Mouse (Mus musculus): ENCODE results near the gene Sirt7. TPM values are rescaled to one million over a fixed set of nuclear protein-coding genes. Genes with fewer than 3 reads are reported as not detected.

Gene Sirt7
- 275 and 278 TPM in 2 replicates for polyA plus RNA-seq (2012; ENCODE audit: insufficient read depth, low replicate concordance)

DNA sequence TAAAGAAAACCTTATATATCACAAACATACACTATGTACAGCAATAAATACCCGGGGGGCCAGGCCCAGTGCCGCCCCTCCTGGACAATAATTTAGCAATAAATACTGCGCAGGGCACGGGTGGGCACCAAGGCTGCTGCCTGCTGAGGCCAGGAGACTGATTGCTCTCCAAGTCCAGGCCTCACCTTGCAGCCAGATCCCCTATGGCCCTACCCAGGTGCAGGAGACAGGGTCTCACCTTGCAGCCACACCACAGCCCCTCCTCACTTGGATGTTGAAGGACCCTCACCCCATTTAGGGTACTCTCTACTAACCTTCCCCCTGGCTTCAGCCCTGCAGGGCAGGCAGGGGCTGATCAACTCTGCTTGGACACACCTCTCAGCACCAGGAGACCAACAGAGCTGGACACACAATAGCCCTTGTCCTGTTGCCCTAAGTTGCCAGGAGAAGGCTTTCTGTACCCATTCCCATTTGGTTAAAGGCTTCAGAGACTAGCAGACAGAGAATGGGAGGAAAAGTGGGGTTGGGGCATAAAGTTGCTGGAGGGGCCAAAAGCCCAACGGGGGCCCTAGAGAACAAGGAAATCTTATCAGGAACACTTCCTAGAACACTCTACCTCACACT lies at the start of gene Sirt7:
Gene Sirt7, minus strand, starts transcription at position 89 of the 624 bp plus-strand sequence.
- peaks cover 76% of the 10 kb centered on the region for H3K36me3 ChIP-seq (replicated peaks; ENCODE audit: low read length)
- no peaks in the 10 kb centered on the region for H3K9me3 ChIP-seq
- H3K4me3 ChIP-seq (replicated peaks) = peak within 1 kb of the TSS; percentile 93
- no peaks in the 10 kb centered on the region for H3K27me3 ChIP-seq (replicated peaks)
- TF ChIP-seq GATA1 (IDR thresholded peaks at IDR 0.05; ENCODE audit: borderline replicate concordance, low read length) (no peak), FLI1 (IDR thresholded peaks at IDR 0.05; ENCODE audit: low read length) (no peak)
- peaks cover 89% of the 10 kb centered on the region for H3K4me1 ChIP-seq

DNA sequence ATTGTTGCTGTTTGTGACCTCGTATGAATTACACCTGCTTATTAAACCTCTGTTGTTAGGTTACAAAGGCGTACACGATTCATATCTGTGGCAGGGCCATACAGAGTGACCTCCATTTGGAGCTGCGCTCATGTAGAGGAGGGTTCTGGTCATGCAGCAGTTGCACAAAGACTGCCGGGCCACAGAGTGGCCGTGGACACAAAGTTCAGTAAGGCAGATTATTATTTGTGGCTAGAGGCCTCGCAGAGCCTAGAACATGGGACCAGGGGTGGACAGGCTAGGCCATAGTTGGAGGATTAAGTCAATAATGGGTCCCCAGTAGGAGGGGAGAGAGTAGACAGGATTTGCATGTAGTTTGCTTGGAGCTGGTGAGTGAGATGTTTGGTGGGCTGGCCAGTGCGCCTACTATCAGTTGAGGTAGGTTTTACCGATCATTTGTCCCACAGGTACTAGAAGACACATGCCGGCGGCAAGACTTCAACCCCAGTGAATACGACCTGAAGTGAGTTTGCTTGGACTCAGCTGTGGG lies 48.6 kb upstream of the Sirt7 start:
- Histone ChIP-seq H3K36me3 (replicated peaks; ENCODE audit: low read length) (peaks cover 39% of the 10 kb centered on the region), H3K4me3 (replicated peaks) (peak overlapping the region; percentile 96), H3K27me3 (replicated peaks) (peaks cover 4% of the 10 kb centered on the region), H3K4me1 (peaks cover 56% of the 10 kb centered on the region), H3K9me3 (no peaks in the 10 kb centered on the region)
- TF ChIP-seq GATA1 (IDR thresholded peaks at IDR 0.05; ENCODE audit: borderline replicate concordance, low read length) = no peak
- TF ChIP-seq FLI1 (IDR thresholded peaks at IDR 0.05; ENCODE audit: low read length) = no peak

- Histone ChIP-seq H3K4me3 (replicated peaks) (peak within 1 kb of the TSS; percentile 96), H3K36me3 (replicated peaks; ENCODE audit: low read length) (peaks cover 32% of the 10 kb centered on the region), H3K4me1 (peaks cover 54% of the 10 kb centered on the region), H3K9me3 (no peaks in the 10 kb centered on the region), H3K27me3 (replicated peaks) (peaks cover 4% of the 10 kb centered on the region)
- TF ChIP-seq FLI1 (IDR thresholded peaks at IDR 0.05; ENCODE audit: low read length) = no peak
- TF ChIP-seq GATA1 (IDR thresholded peaks at IDR 0.05; ENCODE audit: borderline replicate concordance, low read length) = no peak
Observed at GRCm38 (mm10) chr11:120672687-120673593, 47.9 kb upstream of the Sirt7 start, which contains the start of gene Aspscr1. Gene Aspscr1, plus strand, starts transcription at chr11:120672973.

DNA sequence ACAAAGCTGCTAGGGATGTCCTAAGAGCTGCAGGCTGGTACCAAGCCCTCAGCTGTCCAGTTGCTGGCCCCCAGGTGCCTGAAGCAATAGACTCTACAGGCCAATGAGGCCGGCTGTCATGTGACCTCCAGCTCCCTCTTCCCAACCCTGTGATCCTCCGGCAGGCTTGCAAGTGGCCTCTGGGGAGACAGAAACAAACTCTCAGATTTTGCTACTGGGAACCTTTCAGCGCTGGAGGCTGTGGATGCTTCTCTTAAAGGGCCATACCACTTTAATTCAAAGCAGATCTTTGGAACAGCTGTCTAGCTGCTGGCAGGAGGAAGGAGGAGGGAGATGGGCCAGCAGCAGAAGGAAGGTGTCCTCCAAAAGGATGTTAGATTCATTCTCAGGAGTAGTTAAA lies 41.6 kb upstream of the Sirt7 start:
- Histone ChIP-seq H3K27me3 (replicated peaks) (peaks cover 59% of the 10 kb centered on the region), H3K36me3 (replicated peaks; ENCODE audit: low read length) (no peaks in the 10 kb centered on the region), H3K9me3 (no peaks in the 10 kb centered on the region), H3K4me3 (replicated peaks) (no peak overlapping the region), H3K4me1 (peaks cover 19% of the 10 kb centered on the region)
- TF ChIP-seq GATA1 (IDR thresholded peaks at IDR 0.05; ENCODE audit: borderline replicate concordance, low read length) (no peak), FLI1 (IDR thresholded peaks at IDR 0.05; ENCODE audit: low read length) (no peak)

GRCm38 (mm10) chr11:120665406-120665805 lies 40.4 kb upstream of the Sirt7 start:
- TF ChIP-seq GATA1 (IDR thresholded peaks at IDR 0.05; ENCODE audit: borderline replicate concordance, low read length) (no peak), FLI1 (IDR thresholded peaks at IDR 0.05; ENCODE audit: low read length) (no peak)
- H3K36me3 ChIP-seq (replicated peaks; ENCODE audit: low read length) = no peaks in the 10 kb centered on the region
- peaks cover 72% of the 10 kb centered on the region for H3K27me3 ChIP-seq (replicated peaks)
- peaks cover 30% of the 10 kb centered on the region for H3K4me1 ChIP-seq
- no peak overlapping the region for H3K4me3 ChIP-seq (replicated peaks)
- H3K9me3 ChIP-seq = no peaks in the 10 kb centered on the region

- peaks cover 47% of the 10 kb centered on the region for H3K4me1 ChIP-seq
- H3K4me3 ChIP-seq (replicated peaks) = no peak overlapping the region
- TF ChIP-seq GATA1 (IDR thresholded peaks at IDR 0.05; ENCODE audit: borderline replicate concordance, low read length) (no peak), FLI1 (IDR thresholded peaks at IDR 0.05; ENCODE audit: low read length) (no peak)
- H3K36me3 ChIP-seq (replicated peaks; ENCODE audit: low read length) = no peaks in the 10 kb centered on the region
- peaks cover 84% of the 10 kb centered on the region for H3K27me3 ChIP-seq (replicated peaks)
- H3K9me3 ChIP-seq = no peaks in the 10 kb centered on the region
Observed at GRCm38 (mm10) chr11:120663714-120664113, 38.7 kb upstream of the Sirt7 start.

DNA sequence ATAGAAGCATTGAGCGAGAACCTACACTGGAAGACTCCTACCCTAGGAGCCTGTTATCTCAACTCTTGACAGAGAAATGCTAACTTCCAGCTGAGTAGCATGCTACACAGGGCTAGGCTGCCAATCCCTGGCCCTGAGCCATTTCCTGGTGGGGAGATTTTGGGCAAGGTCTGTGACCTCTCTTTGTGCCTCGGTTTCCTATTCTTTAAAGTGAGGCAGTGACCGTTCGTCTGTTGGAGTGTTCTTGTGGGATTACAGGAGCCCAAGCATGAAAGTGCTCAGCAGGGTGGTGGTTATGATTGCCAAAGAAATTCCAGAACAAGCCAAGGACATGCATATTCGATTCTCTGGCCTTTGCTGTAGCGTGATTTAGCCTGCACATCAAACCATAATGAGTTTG lies 37.7 kb upstream of the Sirt7 start:
- TF ChIP-seq FLI1 (IDR thresholded peaks at IDR 0.05; ENCODE audit: low read length) (no peak), GATA1 (IDR thresholded peaks at IDR 0.05; ENCODE audit: borderline replicate concordance, low read length) (no peak)
- no peak overlapping the region for H3K4me3 ChIP-seq (replicated peaks)
- H3K9me3 ChIP-seq = no peaks in the 10 kb centered on the region
- H3K27me3 ChIP-seq (replicated peaks) = peaks cover 94% of the 10 kb centered on the region
- peaks cover 50% of the 10 kb centered on the region for H3K4me1 ChIP-seq
- no peaks in the 10 kb centered on the region for H3K36me3 ChIP-seq (replicated peaks; ENCODE audit: low read length)

GRCm38 (mm10) chr11:120661076-120661460 lies 36.0 kb upstream of the Sirt7 start, which contains the start of gene Notum:
Gene Notum, minus strand, starts transcription at chr11:120661175.
- peak within 1 kb of the TSS; percentile 91 for H3K4me3 ChIP-seq (replicated peaks)
- no peaks in the 10 kb centered on the region for H3K36me3 ChIP-seq (replicated peaks; ENCODE audit: low read length)
- H3K27me3 ChIP-seq (replicated peaks) = peaks cover 96% of the 10 kb centered on the region
- no peaks in the 10 kb centered on the region for H3K9me3 ChIP-seq
- no peak for TF ChIP-seq FLI1 (IDR thresholded peaks at IDR 0.05; ENCODE audit: low read length)
- no peak for TF ChIP-seq GATA1 (IDR thresholded peaks at IDR 0.05; ENCODE audit: borderline replicate concordance, low read length)
- peaks cover 45% of the 10 kb centered on the region for H3K4me1 ChIP-seq

- H3K36me3 ChIP-seq (replicated peaks; ENCODE audit: low read length) = no peaks in the 10 kb centered on the region
- TF ChIP-seq GATA1 (IDR thresholded peaks at IDR 0.05; ENCODE audit: borderline replicate concordance, low read length) (no peak), FLI1 (IDR thresholded peaks at IDR 0.05; ENCODE audit: low read length) (no peak)
- peak overlapping the region; percentile 91 for H3K4me3 ChIP-seq (replicated peaks)
- H3K9me3 ChIP-seq = no peaks in the 10 kb centered on the region
- H3K27me3 ChIP-seq (replicated peaks) = peaks cover 98% of the 10 kb centered on the region
- peaks cover 43% of the 10 kb centered on the region for H3K4me1 ChIP-seq
Observed at GRCm38 (mm10) chr11:120660301-120661075, 35.4 kb upstream of the Sirt7 start.

Measured in megakaryocyte, embryonic 14.5 days (primary cell).